Mouse (Mus musculus): Measurements from ENCODE around the gene Slc38a10. TPM values are rescaled to one million over a fixed set of nuclear protein-coding genes. Genes with fewer than 3 reads are reported as not detected.

Gene Slc38a10
- total RNA-seq, 1 experiment from 2014 or later: 115 TPM

DNA sequence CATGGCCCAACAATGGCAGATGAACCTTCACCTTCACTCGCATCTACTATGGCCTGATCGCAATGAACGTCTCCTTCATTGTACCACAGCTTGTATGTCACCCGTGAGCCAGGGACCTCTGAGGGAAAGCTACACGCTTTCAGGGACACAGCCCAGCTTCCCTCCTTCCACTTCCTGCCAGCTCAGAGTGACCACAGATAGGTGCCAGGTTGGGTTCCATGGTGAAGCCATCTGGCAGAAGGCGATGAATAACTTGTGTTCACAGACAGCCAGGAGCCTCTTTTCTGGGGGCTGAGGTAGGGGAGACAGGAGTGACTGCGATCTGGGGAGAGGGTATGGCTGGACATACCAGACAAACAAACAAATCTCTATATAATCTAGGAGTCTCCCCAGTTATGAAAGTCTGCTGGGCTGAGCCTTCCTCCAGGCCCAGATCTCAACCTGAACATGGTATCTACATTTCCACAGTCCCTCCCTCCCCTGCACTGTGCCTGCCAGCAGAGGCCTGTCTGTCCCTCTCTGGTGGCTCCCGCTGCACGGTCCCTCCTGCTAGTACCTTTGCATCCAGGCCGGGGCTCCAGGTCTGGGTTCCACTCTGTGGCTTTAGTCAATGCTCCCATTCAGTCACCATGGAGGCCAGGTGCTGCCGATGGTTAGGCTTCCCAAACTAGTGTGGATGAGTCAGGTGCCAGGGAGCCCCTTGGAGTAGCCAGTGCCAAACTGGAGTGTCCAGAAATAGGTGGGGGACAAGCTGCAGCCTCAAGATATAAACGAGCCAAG lies 95.0 kb downstream of the Slc38a10 start:
- no peak for DNase-seq

Small RNA genes lying within 50 kb of the gene (microRNA-seq; reads per million reads assigned to microRNA genes)
- 0 reads per million in 2 experiments for gene Gm25948

Other genes starting within 250 kb of the Slc38a10 start
- gene Chmp6, start 237.9 kb downstream of the Slc38a10 start, total RNA-seq (2021): 31.0 and 37.3 TPM in 2 replicates
- gene Baiap2, start 208.6 kb downstream of the Slc38a10 start, total RNA-seq (2021): 20.8 TPM in 2 replicates
- gene Aatk, start 104.2 kb downstream of the Slc38a10 start, total RNA-seq (2021): 13.7 and 15.7 TPM in 2 replicates
- 67.4 and 80.7 TPM in 2 replicates for gene Cep131, start 64.5 kb downstream of the Slc38a10 start, total RNA-seq (2021)
- gene Tepsin, start 52.6 kb downstream of the Slc38a10 start, total RNA-seq (2021): 10.7 and 13.7 TPM in 2 replicates
- gene Ndufaf8, start 52.4 kb downstream of the Slc38a10 start, total RNA-seq (2021): 50.0 and 55.2 TPM in 2 replicates
- gene Bahcc1, start 81.6 kb upstream of the Slc38a10 start, total RNA-seq (2021): 12.4 and 17.2 TPM in 2 replicates
- 1,064 and 1,109 TPM in 2 replicates for gene Actg1, start 197.2 kb upstream of the Slc38a10 start, total RNA-seq (2021)
- 0.37 and 0.71 TPM in 2 replicates for gene Fscn2, start 210.2 kb upstream of the Slc38a10 start, total RNA-seq (2021)
- 18.7 and 24.6 TPM in 2 replicates for gene Faap100, start 227.4 kb upstream of the Slc38a10 start, total RNA-seq (2021)